Mouse (Mus musculus) heart, postnatal 10 days (tissue): ENCODE results near the gene Nxph3. TPM values are rescaled to one million over a fixed set of nuclear protein-coding genes. Genes with fewer than 3 reads are reported as not detected.
"Not testable (repeated sequence)": the region's sequence is repeated elsewhere in the genome, so short reads cannot be mapped to it uniquely, and the experiment has no call there.

ENCODE experiments used
- DNase-seq, 2 experiments: peaks; one replicate each; pipeline ENCODE4 v3.0.0; 2021
- intact Hi-C: fragments of 180-260 bp; cut with DNase I; formaldehyde crosslinking; loops from one replicate; pipeline ENCODE4 v1.15.1; 2025
- total RNA-seq, 2 experiments: library from RNA; stranded (reverse); gene quantifications; 2 replicates each; pipeline ENCODE4 v1.2.3; 2021

Nxph3 gene
- total RNA-seq, 2 experiments from 2014 or later: 0.84 to 0.87 TPM

DNA sequence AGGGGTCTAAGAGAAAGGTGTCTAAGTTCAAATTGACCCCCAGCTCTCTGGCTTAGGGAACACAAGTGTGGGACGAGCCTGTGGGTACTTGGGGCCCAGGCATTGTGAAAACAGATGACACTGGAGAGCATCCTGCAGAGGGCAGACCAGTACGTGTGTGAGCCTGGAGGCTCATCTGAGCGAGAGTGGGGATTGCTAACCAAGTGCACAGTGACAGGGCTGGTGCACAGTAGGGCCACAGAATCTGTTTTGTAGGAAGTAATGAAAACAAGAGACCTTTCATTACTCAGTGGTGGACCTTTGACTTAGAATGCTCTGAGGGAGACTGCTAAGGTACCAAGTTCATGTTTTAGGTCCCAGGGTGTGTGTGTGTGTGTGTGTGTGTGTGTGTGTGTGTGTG, 5.6 kb upstream of the Nxph3 start:
- intact Hi-C loops: loop anchor here (1.0 to 5.0 kb wide), 5 partner anchors 122 to 401 kb away; partner anchors contain the start of gene Slc35b1
- DNase-seq: no peak

DNA sequence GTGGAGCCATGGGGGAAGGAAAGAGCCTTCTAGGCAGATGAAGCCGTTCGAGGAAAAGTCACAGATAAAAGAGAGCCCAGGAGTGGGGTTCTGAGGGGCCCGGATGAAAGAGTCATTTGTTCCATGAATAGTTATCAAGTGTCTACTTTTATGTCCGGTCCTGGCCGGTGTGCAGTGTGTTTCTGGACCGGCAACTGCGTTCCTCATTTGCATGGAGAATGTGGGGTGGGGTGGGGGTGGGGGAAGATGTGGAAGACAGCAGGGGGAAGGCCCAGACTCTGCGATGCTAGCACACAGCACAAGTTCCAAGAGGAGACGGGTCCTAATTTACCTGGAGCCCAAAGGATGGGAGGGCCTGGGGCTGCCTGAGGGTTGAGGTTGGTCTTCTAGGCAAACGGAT, 4.9 kb upstream of the Nxph3 start:
- intact Hi-C loops: no loop called here
- no peak for DNase-seq

- intact Hi-C loops: no loop called here
- DNase-seq: no peak
Measured at GRCm38 (mm10) chr11:95517162-95517561, 2.8 kb upstream of the Nxph3 start.

DNA sequence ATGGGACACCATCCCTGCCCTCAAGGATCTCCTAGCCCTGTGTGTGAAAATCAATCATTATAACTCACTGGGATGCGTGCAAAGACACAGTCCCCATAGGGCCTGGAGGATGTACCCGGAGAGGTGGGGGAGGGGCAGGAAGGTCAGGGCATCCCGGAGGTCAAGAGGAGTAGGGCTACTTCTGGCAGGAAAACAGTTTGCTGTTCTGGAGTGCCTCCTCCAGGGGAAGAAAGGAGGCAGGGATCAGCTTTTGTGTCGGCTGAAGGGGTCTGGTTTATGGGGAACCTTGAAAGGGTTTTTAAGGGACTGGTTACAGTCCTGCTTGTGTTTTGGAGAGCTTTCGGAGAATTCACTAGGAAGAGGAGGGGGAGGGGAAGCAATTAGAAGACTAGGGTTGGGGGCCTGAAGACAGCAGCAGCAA, 2.1 kb upstream of the Nxph3 start:
- intact Hi-C loops: no loop called here
- no peak for DNase-seq

- intact Hi-C loops: no loop called here
- no peak for DNase-seq
Measured at GRCm38 (mm10) chr11:95515376-95516323, 1.3 kb upstream of the Nxph3 start.

GRCm38 (mm10) chr11:95513461-95514297, 691 bp downstream of the Nxph3 start:
- intact Hi-C loops: no loop called here
- DNase-seq: peak; percentile 21 to 42

GRCm38 (mm10) chr11:95512383-95512782, 2.0 kb downstream of the Nxph3 start:
- no peak for DNase-seq
- intact Hi-C loops: no loop called here

GRCm38 (mm10) chr11:95511919-95512318, 2.5 kb downstream of the Nxph3 start:
- intact Hi-C loops: no loop called here
- no peak for DNase-seq

DNA sequence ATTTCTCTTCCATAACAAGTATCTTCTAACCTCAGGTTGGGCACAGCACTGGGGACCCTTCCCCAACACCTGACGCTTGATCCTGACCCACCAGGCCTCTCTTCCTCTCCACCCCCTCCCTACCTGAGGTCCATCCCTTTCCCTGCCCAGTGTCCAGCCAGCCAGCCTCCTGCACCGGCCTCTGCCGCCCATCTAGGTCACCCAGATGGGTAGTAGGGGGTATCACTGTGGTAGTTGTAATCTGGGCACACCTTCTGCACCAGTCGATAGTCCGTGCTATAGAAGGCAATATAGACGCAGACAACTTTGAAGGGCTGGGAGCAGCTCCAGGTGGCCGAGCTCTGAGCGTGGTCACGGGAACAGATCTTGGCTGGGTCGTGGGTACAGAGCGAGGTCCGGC, 3.7 kb downstream of the Nxph3 start:
- intact Hi-C loops: no loop called here
- no peak for DNase-seq

DNA sequence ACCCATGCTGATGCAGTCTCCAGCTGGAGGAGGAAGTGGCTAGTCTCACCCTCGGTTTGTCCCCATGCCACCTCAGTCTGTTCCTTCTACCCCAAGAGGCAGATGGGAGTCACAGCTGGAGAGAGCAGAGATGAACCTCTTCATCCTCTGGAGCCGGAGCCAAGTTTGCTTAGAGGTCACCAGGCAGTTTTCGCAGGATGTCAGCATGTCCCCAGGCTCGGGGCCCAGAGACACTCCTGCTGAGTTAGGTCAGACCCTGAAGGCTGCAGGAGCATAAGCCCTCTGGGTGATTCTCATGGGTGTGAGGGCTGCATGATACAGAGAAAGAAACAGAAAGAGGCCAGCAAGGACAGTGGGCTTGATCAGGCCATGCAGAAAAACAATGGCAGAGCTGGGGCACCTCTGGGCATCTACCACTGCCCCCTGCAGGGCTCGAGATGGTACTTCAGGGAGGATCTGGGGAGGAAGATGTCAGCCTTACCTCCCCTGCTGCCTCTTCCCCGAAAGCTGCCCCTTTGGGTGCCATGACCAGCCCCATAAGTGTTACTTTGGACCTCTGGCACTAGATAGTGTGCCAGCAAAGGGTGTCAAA, 5.1 kb downstream of the Nxph3 start:
- intact Hi-C loops: no loop called here
- peak; percentile 24 to 35 for DNase-seq

- peak; percentile 29 to 45 for DNase-seq
- intact Hi-C loops: no loop called here
Measured at GRCm38 (mm10) chr11:95508211-95508926, 6.0 kb downstream of the Nxph3 start.

GRCm38 (mm10) chr11:95507785-95508184, 6.6 kb downstream of the Nxph3 start:
- intact Hi-C loops: no loop called here
- DNase-seq: no peak

DNA sequence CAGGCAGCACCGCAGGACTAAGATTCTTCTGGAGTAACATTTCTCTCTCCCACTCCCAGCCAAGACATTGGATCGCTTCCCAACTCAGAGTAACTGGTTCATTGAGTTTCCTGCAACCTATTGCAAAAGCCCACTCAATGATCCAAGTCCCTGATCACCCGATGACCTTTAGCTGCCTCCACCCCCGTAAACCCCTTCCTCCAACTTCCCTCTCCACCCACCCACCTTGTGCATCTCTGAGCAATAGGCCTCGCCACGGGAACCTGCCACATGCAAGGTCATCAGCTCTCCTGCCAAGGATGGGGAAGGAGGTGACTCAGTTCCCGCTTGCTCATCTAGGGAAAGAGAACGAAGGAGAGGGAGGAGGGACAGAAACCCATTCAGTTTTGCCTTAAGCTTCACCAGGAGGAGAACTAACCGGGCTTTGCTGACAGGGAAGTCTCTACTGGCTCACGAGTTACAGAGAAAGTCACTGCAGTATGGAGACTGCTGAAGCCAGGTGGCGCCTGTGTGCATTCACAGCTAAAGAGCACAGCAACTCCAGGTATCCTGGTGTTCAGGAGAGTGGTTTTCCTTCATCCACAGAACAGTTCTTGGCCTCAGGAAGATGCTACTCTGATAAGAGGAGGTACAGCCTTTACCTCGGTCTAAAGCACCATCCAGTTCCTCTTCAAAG, 7.2 kb downstream of the Nxph3 start:
- DNase-seq: no peak
- intact Hi-C loops: no loop called here

GRCm38 (mm10) chr11:95504271-95504731, 10.1 kb downstream of the Nxph3 start:
- intact Hi-C loops: no loop called here
- peak; percentile 57 to 59 for DNase-seq

- DNase-seq: peak; percentile 56 to 65
- intact Hi-C loops: no loop called here
Measured at GRCm38 (mm10) chr11:95503581-95504180, 10.7 kb downstream of the Nxph3 start.

GRCm38 (mm10) chr11:95501826-95502225, 12.5 kb downstream of the Nxph3 start:
- DNase-seq, intact Hi-C loops: not testable (repeated sequence)

DNA sequence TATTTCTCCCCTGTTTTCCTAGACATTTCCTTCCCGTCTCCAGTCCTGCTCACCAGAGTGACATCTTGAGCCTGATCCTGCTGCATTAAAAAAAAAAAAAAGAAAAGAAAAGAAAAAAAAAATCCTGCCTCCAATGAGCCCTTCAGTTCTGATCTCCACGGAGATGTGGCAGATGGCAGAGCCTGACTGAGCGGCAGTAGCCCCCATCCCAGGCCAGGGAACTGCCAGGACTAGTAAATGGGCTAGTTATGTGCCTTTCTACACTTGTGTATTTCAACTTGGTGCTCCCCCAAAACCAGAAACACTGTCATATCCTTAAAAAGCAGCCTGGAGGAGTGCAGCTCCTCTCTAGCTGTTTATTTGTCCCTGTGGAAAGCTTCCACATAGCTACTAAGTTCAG, 13.5 kb downstream of the Nxph3 start:
- intact Hi-C loops: no loop called here
- DNase-seq: no peak

DNA sequence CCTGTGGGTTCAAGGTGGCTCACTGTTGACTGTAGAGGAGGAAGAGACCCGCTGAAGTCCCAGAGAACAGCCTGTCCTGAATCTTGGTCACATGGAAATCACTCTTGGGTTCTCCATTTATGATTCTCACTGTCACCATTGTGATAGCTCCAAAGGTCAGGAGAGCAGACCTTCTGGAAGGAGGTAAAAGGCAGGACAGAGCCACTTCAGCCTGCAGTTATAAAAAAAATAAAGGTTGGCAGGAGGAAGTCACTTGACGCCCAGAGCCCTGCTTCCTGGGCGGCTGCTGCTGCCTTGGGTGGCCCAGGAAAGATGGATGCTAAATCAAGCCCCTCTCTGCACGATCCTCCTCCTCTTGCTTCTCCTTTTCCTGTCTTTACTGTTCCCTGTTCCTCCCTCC, 14.0 kb downstream of the Nxph3 start:
- DNase-seq: no peak
- intact Hi-C loops: no loop called here

GRCm38 (mm10) chr11:95497921-95498320, 16.4 kb downstream of the Nxph3 start:
- no peak for DNase-seq
- intact Hi-C loops: no loop called here
